Mouse (Mus musculus): Measurements from ENCODE around the gene Irf2bp2. TPM values are rescaled to one million over a fixed set of nuclear protein-coding genes. Genes with fewer than 3 reads are reported as not detected.

Gene Irf2bp2
- 5.7 TPM for polyA plus RNA-seq (2017; shearing (Covaris generic))

DNA sequence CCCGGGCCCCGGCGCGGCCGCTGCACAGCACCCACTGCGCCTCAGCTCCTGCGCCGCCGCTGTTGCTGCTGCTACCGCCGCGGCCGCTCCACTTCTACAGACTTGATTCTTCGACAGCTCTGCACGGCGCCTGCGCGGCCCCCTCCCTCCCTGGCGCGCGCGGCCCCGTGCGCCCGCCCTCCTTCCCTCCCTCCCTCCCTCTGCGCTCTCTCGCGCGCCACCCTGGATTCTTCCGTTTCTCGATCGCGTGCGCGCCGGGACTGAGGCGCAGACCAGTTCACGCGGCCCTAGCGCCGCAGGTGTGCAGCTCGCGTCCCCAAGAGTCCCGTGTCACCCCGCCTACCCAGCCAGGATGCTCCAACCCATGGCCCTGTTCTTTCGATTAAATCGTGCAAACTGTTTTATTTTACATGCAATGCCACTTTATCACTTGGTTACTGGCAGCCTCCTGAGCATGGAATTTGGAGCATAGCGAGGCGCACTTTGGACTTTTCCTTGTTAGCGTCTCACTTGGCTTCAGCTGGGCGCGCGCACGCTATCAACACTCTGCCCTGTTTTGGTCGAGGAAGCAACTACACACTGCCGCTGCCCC lies at the start of gene Irf2bp2:
Irf2bp2 (minus strand) TSS at position 98 of the 592 bp plus-strand sequence.

Other genes with a start within 250 kb of the Irf2bp2 start
- 62.4 TPM for gene Coa6, start 171.5 kb downstream of the Irf2bp2 start, polyA plus RNA-seq (2017; shearing (Covaris generic))
- 2.0 TPM for gene Tarbp1, start 118.9 kb downstream of the Irf2bp2 start, polyA plus RNA-seq (2017; shearing (Covaris generic))